Mouse (Mus musculus): ENCODE measurements around the gene 2900026A02Rik. TPM values are rescaled to one million over a fixed set of nuclear protein-coding genes. Genes with fewer than 3 reads are reported as not detected.
A peak's percentile ranks its signal among the peaks of the same experiment; 100 is the strongest.

Gene 2900026A02Rik
- polyA plus RNA-seq, 1 experiment from 2014 or later = 4.5 TPM

- H3K9me3 ChIP-seq = peaks cover 4% of the 10 kb centered on the region; the same call in 1 of the 2 replicates
- no peaks in the 10 kb centered on the region for H3K36me3 ChIP-seq (replicated peaks)
- DNase-seq (ENCODE audit: extremely low spot score, low spot score) = no peak
- WGBS = 78% methylated on average over 7 of the region's 7 CpGs
- H3K4me3 ChIP-seq = no peak overlapping the region
- peaks cover 4% of the 10 kb centered on the region; the same call in 1 of the 2 replicates for H3K27me3 ChIP-seq (ENCODE audit: poor library complexity, severe bottlenecking)
- 0 out of 2 replicates have a peak overlapping the region, but pooled peaks have one; percentile 35 for H3K27ac ChIP-seq
- peaks cover 11% of the 10 kb centered on the region for H3K4me1 ChIP-seq
Observed at GRCm38 (mm10) chr5:113050581-113051185, 170.4 kb downstream of the 2900026A02Rik start.

GRCm38 (mm10) chr5:113049876-113050275, 171.2 kb downstream of the 2900026A02Rik start:
- peaks cover 4% of the 10 kb centered on the region; the same call in 1 of the 2 replicates for H3K9me3 ChIP-seq
- H3K27me3 ChIP-seq (ENCODE audit: poor library complexity, severe bottlenecking) = peaks cover 4% of the 10 kb centered on the region; the same call in 1 of the 2 replicates
- H3K27ac ChIP-seq = 0 out of 2 replicates have a peak overlapping the region, but pooled peaks have one; percentile 22
- DNase-seq (ENCODE audit: extremely low spot score, low spot score) = no peak
- no peak overlapping the region for H3K4me3 ChIP-seq
- peaks cover 11% of the 10 kb centered on the region for H3K4me1 ChIP-seq
- H3K36me3 ChIP-seq (replicated peaks) = no peaks in the 10 kb centered on the region

- Histone ChIP-seq H3K27ac (no peak overlapping the region), H3K27me3 (ENCODE audit: poor library complexity, severe bottlenecking) (no peaks in the 10 kb centered on the region), H3K4me1 (peaks cover 26% of the 10 kb centered on the region), H3K9me3 (no peaks in the 10 kb centered on the region), H3K36me3 (replicated peaks) (no peaks in the 10 kb centered on the region), H3K4me3 (no peak overlapping the region)
- DNase-seq (ENCODE audit: extremely low spot score, low spot score) = no peak
- WGBS = 91% methylated on average over 10 of the region's 10 CpGs
Observed at GRCm38 (mm10) chr5:113045511-113046273, 175.3 kb downstream of the 2900026A02Rik start.

GRCm38 (mm10) chr5:113043531-113043930, 177.5 kb downstream of the 2900026A02Rik start:
- Histone ChIP-seq H3K4me3 (no peak overlapping the region), H3K27ac (peak overlapping the region; percentile 44), H3K9me3 (no peaks in the 10 kb centered on the region), H3K36me3 (replicated peaks) (no peaks in the 10 kb centered on the region), H3K27me3 (ENCODE audit: poor library complexity, severe bottlenecking) (no peaks in the 10 kb centered on the region), H3K4me1 (peaks cover 15% of the 10 kb centered on the region)
- no peak for DNase-seq (ENCODE audit: extremely low spot score, low spot score)
- WGBS = 93% methylated on average over 8 of the region's 8 CpGs

- peak; percentile 18 for DNase-seq (ENCODE audit: extremely low spot score, low spot score)
- no peak overlapping the region for H3K4me3 ChIP-seq
- peak overlapping the region; percentile 13 for H3K27ac ChIP-seq
- whole genome bisulfite sequencing = 22% methylated on average over 5 of the region's 5 CpGs
- no peaks in the 10 kb centered on the region for H3K36me3 ChIP-seq (replicated peaks)
- peaks cover 15% of the 10 kb centered on the region for H3K4me1 ChIP-seq
- H3K27me3 ChIP-seq (ENCODE audit: poor library complexity, severe bottlenecking) = no peaks in the 10 kb centered on the region
- H3K9me3 ChIP-seq = no peaks in the 10 kb centered on the region
Observed at GRCm38 (mm10) chr5:113041567-113042071, 179.4 kb downstream of the 2900026A02Rik start.

GRCm38 (mm10) chr5:113040776-113041175, 180.3 kb downstream of the 2900026A02Rik start:
- Histone ChIP-seq H3K4me3 (no peak overlapping the region), H3K4me1 (peaks cover 15% of the 10 kb centered on the region), H3K36me3 (replicated peaks) (no peaks in the 10 kb centered on the region), H3K27ac (peak overlapping the region; percentile 13), H3K27me3 (ENCODE audit: poor library complexity, severe bottlenecking) (no peaks in the 10 kb centered on the region), H3K9me3 (no peaks in the 10 kb centered on the region)
- no peak for DNase-seq (ENCODE audit: extremely low spot score, low spot score)
- WGBS = 85% methylated on average over 6 of the region's 6 CpGs

GRCm38 (mm10) chr5:113038601-113039000, 182.4 kb downstream of the 2900026A02Rik start:
- Histone ChIP-seq H3K27ac (no peak overlapping the region), H3K27me3 (ENCODE audit: poor library complexity, severe bottlenecking) (no peaks in the 10 kb centered on the region), H3K4me1 (peaks cover 15% of the 10 kb centered on the region), H3K36me3 (replicated peaks) (no peaks in the 10 kb centered on the region), H3K4me3 (no peak overlapping the region), H3K9me3 (no peaks in the 10 kb centered on the region)
- no peak for DNase-seq (ENCODE audit: extremely low spot score, low spot score)
- 87% methylated on average over 6 of the region's 6 CpGs for WGBS

Other genes starting within 250 kb of the 2900026A02Rik start
- 5.2 and 5.3 TPM in 2 replicates for gene Grk3, start 205.4 kb downstream of the 2900026A02Rik start, polyA plus RNA-seq (2016; fragmentation: Nextera tagmentation; extraction: Ambion mirVana)
- gene Crybb2, start 151.1 kb downstream of the 2900026A02Rik start, polyA plus RNA-seq (2016; fragmentation: Nextera tagmentation; extraction: Ambion mirVana) = not detected in 2 replicates
- gene Crybb3, start 139.7 kb downstream of the 2900026A02Rik start, polyA plus RNA-seq (2016; fragmentation: Nextera tagmentation; extraction: Ambion mirVana) = 1.0 TPM in 2 replicates
- gene Tmem211, start 5.7 kb upstream of the 2900026A02Rik start, polyA plus RNA-seq (2016; fragmentation: Nextera tagmentation; extraction: Ambion mirVana) = 0.22 and 0.67 TPM in 2 replicates
- 15.5 and 18.2 TPM in 2 replicates for gene Sgsm1, start 89.5 kb upstream of the 2900026A02Rik start, polyA plus RNA-seq (2016; fragmentation: Nextera tagmentation; extraction: Ambion mirVana)
- not detected in 2 replicates for gene Aym1, start 136.1 kb upstream of the 2900026A02Rik start, polyA plus RNA-seq (2016; fragmentation: Nextera tagmentation; extraction: Ambion mirVana)

Data from forebrain, embryonic 10.5 days (tissue).